Mouse (Mus musculus): ENCODE data around the gene Slc25a34.

Gene Slc25a34

DNA sequence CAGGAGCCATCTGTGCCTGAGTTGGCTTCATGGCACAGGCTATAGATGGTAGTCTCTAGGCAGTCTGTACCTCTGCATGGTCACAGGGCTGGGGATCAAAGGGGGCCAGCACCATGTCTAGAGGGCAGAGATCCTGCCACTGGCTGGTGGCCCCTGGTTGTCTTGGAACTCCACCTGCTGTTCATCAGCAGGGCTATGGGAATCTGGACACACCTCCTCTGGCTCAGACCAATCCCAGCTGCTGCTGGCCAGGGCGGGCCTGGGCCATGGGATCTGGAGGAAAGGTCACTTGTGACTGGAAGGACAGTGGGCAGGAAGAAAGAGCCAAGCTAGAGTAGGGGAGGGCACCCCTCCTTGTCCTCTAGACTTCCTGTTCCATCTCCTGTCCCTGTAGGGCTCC lies at the start of gene Slc25a34:
Gene Slc25a34, minus strand, starts transcription at position 156 of the 400 bp plus-strand sequence.
- DNase-seq (ENCODE audit: low spot score), result peak; percentile 72

DNA sequence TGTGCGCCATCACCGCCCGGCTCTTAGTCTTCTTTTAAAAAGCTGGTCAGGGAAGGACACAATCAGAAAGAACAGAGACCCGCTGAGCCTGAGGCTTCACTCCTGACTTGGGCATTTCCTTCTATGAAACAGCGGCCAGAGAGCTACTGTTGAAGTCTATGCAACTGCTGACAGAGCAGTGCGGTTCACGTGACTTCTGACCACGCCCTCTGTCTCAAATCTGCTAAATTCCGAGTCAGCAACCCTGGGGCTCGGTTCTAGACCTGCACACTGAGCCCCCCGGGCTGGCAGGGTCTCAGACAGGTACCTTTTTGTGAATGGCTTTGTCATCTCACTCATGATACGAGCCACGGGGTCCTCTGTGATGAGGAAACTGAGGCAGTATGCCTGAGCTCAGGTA lies 48.7 kb upstream of the Slc25a34 start:
- DNase-seq (ENCODE audit: low spot score), result no peak

DNA sequence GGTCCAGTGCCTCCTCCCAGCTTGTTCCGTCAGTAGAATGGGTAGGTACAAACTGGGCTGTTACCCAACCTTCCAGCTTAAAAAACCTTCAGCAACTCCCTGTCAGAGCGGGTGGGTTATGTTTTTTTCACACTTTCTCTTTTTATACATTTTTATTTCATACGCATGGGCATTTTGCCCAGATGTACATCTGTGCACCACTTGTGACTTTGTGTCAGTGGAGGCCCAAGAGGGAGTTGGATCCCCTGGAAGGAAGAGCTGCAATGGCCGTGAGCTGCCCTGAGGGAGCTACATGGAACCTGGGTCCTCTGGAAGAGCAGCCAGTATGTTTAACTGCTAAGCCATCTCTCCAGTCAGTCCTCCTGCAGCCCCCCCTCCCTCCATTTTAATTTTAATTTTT lies 47.8 kb upstream of the Slc25a34 start:
- no peak for DNase-seq (ENCODE audit: low spot score)

DNA sequence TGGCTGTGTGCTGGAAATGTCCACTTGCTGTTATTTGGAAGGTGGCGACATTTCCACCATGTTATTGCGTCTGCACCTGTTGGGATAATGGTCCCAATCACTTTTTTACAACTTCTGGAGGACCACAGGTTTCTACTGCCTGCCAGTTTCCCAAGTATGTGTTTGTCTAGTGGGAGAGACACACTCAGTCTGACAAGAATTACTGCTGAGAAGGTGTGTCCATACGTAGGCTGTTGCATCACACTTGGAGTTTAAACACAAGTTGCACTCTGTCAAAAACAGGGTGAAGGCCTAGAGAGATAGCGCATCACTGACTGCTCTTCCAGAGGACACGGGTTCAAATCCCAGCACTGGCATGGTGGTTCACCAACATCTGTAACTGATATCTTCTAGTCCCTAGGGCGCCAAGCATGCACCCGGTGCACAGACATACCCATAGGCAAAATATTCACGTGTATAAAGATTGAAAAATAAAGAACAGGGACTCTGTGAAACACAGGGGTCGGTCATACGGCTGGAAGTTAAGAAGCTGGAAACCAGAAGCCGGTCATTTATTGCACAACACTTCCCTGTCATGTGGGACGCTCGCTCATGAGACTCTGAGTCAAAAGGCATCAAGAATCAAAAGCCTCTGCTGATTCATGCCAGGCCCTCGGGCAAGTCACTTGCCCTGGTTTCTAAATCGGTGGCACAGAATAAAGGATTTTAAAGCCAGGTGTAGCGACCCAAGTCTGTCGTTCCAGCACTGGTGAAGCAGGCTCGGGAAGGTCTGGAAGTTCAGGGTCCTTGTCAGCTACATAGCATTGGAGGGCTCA lies 46.5 kb upstream of the Slc25a34 start:
- no peak for DNase-seq (ENCODE audit: low spot score)

DNA sequence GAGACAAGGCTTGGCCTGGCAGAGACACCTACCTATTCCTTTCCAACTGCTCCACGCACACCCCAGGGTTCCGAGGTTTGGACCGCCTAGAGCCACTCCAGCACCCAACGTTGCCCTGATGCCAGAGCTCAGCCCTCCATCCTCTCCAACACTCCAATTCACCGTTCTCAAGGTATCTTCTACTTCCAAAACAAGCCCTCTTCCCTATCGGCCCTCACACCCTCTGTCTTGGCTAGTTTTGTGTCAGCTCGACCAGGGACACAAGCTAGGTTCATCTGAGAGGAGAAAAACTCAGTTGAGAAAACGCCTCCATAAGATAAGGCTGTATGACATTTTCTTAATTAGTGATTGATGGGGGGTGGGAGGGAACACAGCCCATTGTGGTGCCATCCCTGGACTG lies 41.2 kb upstream of the Slc25a34 start, which contains the start of gene Plekhm2:
Gene Plekhm2, minus strand, starts transcription at position 101 of the 400 bp plus-strand sequence.
- DNase-seq (ENCODE audit: low spot score), result no peak

DNA sequence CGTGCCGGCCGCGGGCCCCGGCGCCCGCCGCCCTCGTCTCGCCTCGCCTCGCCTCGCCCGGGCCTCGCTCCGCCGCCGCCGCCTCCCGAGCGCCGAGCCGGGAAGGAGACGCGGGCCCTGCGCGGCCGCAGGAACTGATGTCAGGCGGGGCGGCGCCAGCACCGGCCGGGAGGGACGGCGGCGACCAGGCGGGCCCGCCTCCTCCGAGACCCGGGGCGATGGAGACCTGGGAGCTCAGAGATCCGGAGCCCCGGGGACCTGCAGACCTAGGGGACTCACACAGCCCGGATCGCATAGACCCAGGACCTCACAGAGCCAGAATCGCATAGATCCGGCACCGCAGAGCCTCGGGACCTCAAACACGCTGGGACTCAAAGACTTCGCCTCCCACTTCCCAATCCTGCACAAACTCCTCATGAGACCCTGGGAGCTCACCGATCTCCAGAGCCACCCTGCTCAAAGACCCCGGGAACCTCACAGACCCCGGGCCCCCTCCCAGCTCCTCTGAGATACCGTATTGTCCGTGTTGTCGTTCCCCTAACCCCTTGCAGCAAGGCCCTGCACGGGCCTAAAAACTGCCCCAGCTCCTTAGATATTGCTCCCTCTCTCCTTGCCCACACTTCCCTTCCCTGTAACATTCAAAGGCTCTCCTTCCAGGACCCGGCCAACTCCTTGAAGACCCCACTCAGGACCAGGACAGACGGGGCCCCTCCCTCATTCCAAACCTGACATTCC lies 40.6 kb upstream of the Slc25a34 start:
- peak; percentile 81 for DNase-seq (ENCODE audit: low spot score)

DNA sequence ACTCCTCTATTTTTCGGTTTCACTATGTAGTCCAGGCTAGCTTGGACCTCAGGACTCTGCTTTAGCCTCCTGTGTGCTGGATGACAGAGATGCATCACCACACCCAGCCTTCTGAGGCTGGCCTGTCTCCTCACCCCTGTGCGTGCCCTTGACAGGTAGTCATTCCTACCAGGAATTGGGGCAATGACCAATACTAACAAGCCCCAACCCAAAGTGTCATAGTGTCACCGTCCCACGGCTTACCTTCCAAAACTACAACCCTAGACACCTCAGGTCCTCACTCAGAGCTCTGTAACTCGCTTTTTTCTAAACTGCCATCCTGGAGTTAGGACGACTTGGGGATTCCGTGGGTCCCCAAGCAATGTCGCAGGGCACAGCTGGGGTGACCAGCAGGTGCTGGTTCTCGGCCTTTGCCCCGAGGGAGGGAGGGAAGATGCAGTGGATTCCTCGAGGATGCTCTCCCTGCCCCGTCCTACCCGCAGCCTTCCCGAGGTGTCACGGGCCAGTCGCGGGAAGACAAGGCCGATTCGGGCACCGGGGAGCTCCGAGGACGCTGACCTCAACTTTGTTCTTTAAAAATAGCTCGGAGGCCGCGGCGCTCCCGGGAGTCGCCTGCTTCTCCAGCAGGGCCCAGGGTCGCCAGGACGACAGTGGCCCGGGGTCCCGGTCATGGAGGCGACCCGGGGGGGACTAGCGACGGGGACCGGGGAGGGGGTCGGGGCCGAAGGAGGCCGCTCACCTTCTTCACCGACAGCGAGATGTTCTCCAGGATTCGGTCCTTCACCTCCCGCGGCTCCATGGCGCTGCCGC lies 39.7 kb upstream of the Slc25a34 start:
- peak; percentile 47 for DNase-seq (ENCODE audit: low spot score)

DNA sequence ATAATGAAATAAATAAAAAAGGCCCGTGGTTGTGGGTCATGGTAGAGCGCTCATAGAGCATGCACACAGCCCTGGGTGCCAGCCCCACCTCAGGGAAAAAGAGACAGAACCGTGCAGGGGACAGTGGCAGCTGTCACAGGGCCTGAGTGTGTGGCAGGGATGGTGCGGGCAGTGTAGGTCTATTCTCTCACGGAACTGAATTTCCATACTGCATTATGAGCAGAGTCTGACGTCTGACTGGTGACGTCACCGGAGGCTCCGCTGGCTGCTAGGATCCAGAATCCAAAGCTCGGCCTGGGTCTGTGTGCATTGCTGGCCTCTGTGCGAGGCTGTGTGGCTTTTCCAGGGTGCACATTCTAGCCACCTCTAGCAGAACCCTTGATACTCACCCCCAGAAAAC lies 37.3 kb upstream of the Slc25a34 start:
- no peak for DNase-seq (ENCODE audit: low spot score)

DNA sequence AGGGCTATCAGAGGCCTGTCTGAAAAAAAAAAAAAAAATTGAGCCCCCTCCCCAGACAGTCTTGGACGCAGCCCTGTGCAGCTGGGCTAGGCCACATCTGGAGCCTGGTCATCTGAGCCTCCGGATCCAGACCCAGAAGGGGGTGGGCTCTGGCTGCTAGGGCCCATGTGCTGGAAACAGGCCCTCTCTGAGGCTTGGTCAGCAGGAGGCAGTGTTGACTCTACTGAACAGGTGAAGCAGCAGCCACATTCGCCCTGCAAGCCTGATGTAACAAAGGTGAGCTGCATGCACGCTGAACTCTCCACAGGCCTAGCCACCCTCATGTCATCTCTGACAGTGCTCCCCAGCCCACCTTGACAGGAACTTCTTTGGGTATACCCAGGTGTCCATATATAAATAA lies 36.1 kb upstream of the Slc25a34 start:
- DNase-seq (ENCODE audit: low spot score), result no peak

DNA sequence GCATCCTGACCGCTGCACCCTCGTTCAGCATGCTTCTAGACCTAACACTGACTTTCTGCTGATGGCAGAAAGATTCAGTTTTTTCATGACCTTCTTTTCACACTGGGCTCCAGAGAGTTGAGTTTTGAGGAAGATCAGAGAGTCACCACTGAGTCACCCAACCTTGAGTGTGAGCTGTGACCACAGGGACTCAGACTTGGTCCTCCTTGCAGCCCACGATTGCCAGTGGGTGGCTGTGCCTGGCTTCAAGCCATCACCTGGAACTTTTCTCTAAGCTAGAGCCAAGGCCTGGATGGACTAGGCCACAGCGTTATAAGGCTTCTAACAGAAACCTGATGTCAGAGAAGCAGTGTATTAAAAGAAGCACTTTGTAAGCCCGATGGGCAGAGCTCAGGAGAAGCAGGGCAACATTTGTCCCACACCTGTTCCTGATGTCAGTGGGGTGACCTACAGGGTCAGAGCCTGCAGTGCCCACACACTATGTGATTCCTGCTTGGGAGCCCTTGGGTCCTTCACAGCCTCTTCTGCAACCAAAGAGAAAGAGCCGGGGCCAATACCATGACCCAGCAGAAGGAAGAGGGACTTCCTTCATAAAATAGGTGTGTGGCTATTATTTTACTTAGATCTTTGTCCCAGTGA lies 35.3 kb upstream of the Slc25a34 start:
- no peak for DNase-seq (ENCODE audit: low spot score)

DNA sequence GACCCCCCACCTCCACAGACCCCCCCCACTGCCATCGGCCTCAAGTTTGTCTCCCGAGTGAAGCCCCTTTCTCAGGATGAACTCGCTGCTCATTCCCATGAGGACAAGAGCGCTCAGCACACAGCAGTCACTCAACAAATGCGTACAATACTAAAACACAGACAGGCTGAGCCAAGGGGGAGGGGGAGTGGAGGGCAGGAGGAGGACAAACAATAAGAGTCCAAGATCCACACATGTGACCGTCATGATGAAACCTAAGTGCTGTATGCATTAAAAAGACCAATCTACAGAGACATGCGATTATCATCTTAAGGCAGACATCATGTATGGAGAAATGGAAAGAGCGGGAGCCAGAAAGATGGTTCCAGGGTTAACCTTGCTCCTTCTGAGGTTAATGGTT lies 33.3 kb upstream of the Slc25a34 start:
- DNase-seq (ENCODE audit: low spot score), result no peak

DNA sequence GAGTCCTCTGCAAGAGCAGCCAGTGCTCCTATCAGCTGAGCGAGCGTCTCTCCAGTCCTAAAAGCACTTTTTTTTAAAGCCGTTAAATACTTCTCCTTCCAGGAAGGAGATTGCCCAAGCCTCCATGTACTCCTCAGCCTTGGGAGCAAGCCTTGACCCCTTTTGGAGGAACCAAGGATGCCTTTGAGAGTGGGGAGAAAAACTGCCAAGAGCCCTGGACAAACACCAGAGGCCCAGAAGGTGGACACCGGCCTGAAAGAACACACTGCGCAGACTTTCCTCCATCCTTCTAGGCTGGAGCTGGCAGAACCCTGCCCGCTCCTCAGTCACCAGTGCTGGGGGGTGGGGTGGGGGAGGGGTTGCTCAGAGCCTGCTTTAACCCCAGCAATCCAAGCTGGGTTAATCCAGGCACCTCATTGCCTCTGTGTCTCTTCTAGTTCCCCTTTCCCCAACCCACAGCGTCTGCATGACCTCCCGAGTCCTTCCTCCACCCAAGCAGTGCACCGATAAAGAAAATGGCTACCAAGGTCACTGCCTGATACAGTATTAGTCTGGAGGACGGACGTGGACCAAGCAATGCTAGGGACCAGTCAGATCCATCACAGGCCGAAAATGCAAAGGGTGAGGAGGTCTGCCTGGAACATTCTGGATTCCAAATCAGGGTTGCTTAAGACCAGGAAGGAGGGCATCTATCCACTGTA lies 32.4 kb upstream of the Slc25a34 start:
- DNase-seq (ENCODE audit: low spot score), result peak; percentile 53

DNA sequence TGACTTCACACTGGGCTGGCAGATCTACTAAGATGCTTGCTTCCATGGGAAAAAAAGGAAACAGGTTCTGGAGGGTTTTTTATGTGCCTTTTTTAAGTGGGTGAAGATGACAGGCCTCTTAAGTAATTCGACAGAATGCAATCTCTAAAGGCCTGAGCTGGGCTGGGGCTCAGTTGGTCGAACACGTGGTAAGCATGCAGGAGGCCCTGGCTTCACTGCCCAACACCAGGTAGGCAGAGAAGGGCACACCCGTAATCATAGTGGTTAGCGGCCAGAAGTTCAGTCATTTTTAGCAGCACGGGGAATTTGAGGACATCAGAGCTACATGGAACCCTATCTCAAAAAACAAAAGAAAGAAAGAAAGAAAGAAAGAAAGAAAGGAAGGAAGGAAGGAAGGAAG lies 30.9 kb upstream of the Slc25a34 start:
- no peak for DNase-seq (ENCODE audit: low spot score)

DNA sequence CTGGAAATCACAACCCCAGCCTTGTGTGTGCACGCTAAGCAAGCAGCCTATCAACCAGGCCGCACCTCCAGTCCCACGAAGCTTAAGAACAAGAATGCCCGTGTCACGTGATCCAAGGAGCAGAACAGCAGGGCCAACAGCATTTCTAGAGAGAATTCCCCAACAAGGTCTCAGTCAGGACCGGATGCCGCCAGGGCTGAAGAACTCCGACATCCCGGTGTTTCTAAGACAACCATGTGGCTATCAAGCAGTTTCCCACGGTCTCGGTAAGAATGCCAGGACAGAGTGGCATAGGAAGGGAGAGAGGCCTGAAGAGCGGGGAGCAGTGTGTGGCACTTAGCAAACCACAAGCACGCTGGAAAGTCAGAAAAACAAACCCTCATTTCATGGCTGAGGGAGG lies 30.2 kb upstream of the Slc25a34 start:
- no peak for DNase-seq (ENCODE audit: low spot score)

DNA sequence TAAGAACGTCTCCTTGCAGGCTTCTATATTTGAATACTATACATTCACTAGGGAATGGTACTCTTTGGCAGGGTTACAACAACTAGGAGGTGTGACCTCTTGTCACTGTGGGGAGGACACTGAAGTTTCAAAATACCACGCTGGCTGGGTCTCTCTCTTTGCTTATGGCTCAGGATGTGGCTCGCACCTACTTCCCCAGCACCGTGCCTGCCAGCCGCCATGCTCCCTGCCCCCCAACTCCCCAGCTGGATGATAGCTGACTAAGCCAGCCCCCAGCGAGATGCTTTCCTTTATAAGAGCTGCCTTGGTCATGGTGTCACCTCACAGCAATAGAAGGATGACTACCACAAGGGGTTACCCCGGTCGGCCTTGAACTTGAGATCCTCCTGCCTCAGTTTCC lies 29.4 kb upstream of the Slc25a34 start:
- DNase-seq (ENCODE audit: low spot score), result no peak

DNA sequence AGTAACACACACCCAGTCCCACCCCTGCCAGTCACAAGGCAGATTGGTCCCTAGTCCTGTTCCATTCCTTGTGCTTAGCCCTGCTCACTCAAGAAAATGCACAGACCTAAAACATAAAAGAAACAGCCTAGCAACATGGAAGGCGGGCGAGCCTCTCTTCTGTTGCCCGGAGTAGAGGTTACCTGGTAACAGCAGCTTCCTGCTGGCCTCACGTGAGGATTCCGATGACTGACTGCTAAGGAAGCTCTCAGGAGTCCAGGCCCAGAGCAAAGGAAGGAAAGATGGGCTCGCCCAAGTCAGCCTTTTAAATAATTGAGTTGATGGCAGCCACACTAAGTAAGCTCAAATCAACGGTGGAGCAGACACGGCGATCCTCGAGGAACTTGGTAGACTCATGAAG lies 28.3 kb upstream of the Slc25a34 start:
- DNase-seq (ENCODE audit: low spot score), result no peak

DNA sequence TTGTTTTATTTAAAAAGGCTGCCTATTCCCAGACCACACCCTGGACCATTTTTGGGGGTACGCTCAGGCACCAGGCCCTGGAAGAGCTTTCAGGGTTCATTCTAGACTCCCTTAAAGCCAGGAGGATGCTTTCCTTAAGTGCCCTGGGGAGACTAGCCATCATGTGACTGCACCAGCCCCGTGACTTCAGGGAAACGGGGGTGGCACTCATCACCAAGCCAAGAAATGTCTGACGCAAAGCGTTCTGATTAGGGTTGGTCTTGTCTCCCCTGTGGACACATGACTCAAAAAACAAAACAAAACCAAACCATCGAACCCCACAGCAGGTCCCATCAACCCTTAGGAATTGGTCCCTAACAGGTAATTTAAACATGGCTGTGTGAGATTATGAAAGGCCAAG lies 27.7 kb upstream of the Slc25a34 start:
- DNase-seq (ENCODE audit: low spot score), result no peak

DNA sequence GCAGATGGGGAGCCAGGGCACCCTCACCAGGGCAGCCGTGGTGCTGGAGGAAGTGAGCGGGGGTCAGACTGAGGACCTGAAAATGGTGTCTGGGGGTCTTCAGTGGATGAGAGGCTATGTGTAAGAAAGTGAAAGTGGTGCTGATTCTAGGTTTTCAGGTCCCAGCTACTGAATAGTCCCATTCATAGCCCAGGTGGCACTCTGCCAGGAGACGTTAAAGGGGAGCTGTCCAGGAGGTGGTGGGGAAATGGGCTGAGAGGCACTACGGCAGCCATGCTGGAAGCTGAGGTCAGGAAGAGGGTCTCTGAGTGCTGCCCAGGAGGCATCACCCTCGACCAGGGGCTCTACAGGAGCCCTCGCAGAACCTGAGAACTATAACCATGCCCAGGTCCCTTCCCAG lies 25.6 kb upstream of the Slc25a34 start:
- no peak for DNase-seq (ENCODE audit: low spot score)

DNA sequence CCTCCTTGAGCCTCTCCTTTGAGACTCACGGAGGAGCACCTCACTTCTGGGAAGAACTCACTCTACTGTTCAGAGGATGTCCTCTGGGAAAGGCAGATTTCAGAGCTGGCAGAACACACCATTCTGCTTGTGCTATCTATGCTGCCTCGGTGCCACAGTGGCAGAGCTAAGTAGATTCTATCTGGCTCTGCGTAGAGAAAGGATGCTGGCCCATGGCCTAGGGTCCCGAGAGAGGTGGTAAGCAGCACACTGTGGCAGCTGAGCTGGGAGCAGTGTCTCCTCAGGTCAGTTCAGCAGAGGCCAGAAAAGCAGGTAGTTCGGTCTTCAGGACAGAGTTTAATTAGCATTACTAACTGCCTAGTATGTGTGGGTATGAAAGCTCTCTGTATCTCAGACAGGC lies 24.6 kb upstream of the Slc25a34 start:
- DNase-seq (ENCODE audit: low spot score), result no peak

DNA sequence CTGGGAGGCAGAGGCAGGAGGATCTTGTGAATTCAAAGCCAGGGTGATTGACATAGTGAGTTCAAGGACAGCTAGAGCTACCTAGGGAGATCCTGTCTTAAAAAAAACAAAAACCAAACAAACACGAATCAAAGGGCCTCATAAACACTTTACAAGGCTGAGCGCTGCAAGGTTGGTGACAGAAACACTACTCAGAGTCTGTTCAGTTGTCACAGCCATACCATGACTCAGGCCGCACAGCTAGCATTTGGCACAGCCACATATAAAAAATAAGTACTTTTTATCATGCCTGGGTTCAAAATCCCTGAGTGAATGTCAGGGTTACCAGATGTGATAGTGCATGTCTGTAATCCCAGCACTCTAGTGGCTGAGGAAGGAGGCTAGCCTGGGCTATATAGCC lies 23.6 kb upstream of the Slc25a34 start:
- no peak for DNase-seq (ENCODE audit: low spot score)

DNA sequence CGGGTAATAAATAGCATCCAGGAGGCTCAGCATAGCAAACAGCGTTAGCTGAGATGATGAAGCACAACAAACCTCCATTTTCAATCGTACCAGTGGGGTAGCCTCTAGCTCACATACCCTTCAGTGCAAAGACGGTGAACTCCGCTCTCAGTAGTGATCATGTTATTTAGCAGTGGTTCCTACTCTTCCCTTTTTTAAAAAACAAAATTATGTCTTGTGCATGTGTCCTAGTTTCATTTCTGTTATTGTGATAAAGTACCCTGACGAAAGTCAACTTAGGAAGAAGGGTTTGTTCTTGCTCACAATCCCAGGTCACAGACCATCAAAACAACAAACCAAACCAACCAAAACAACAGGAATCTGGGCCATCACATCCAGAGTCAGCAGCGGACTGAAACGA lies 22.4 kb upstream of the Slc25a34 start:
- no peak for DNase-seq (ENCODE audit: low spot score)

Measured in ovary, postnatal 36 days (tissue).